Mouse (Mus musculus) intestine, postnatal 0 days (tissue): ENCODE data around the gene Arvcf. TPM values are rescaled to one million over a fixed set of nuclear protein-coding genes. Genes with fewer than 3 reads are reported as not detected.

Source experiments
- ATAC-seq: fragments of 200-750 bp; cut with Nextera tagmentation; 2 replicates; pipeline ENCODE4 v1.8.0; 2017; ENCODE audit warnings: mild to moderate bottlenecking, moderate TSS enrichment, moderate library complexity
- H3K27ac ChIP-seq: fragments of 300-500 bp; sonication (generic); 2 replicates; pipeline ENCODE4 v1.5.1; 2014; ENCODE audit warnings: mild to moderate bottlenecking, low read depth, low read length, moderate library complexity
- H3K27me3 ChIP-seq: fragments of 300-500 bp; sonication (generic); replicated peaks from 2 replicates; pipeline ENCODE4 v1.6.1; 2014; ENCODE audit warnings: low read length, mixed read lengths; ENCODE audit not compliant: control insufficient read depth, insufficient read depth
- H3K36me3 ChIP-seq: fragments of 300-500 bp; sonication (generic); 2 replicates; pipeline ENCODE4 v1.6.1; 2014; ENCODE audit warnings: mild to moderate bottlenecking, moderate library complexity; ENCODE audit not compliant: control insufficient read depth, insufficient read depth
- H3K4me1 ChIP-seq: fragments of 300-500 bp; sonication (generic); replicated peaks from 2 replicates; pipeline ENCODE4 v1.6.1; 2014; ENCODE audit warnings: antibody characterized with exemption, low read length, mixed read lengths; ENCODE audit not compliant: control insufficient read depth, insufficient read depth
- H3K4me2 ChIP-seq: fragments of 300-500 bp; sonication (generic); replicated peaks from 2 replicates; pipeline ENCODE4 v1.6.1; 2014; ENCODE audit warnings: low read depth, mild to moderate bottlenecking, moderate library complexity
- H3K4me3 ChIP-seq: fragments of 300-500 bp; sonication (generic); 2 replicates; pipeline ENCODE4 v1.5.1; 2014; ENCODE audit warnings: low read depth, low read length
- H3K9ac ChIP-seq: fragments of 300-500 bp; sonication (generic); 2 replicates; pipeline ENCODE4 v1.6.1; 2014; ENCODE audit warnings: mild to moderate bottlenecking, low read depth, low read length
- H3K9me3 ChIP-seq: fragments of 300-500 bp; sonication (generic); 2 replicates; pipeline ENCODE4 v1.6.1; 2016; ENCODE audit warnings: mixed run types; ENCODE audit not compliant: control insufficient read depth
- CTCF ChIP-seq: sonication (generic); IDR thresholded peaks from 2 replicates; pipeline ENCODE4 v1.5.1; 2016; ENCODE audit warnings: low read depth, mild to moderate bottlenecking, control low read depth, antibody characterized with exemption, moderate library complexity
- WGBS: fragments of 180-500 bp; shearing (Covaris S2); extraction: QIAGEN DNeasy Blood & Tissue Kit; methylation state at CpG from one replicate; pipeline ENCODE4 v1.1.7; 2014; 5-methylcytosine and 5-hydroxymethylcytosine counted together
- polyA plus RNA-seq: library from polyadenylated mRNA; unstranded; fragments of >200 nt; fragmentation: Nextera tagmentation; extraction: Ambion mirVana; gene quantifications from 2 replicates; pipeline ENCODE4 v1.2.1, GENCODE M21; 2015

Arvcf gene
- polyA plus RNA-seq, 1 experiment from 2014 or later = 9.6 TPM

DNA sequence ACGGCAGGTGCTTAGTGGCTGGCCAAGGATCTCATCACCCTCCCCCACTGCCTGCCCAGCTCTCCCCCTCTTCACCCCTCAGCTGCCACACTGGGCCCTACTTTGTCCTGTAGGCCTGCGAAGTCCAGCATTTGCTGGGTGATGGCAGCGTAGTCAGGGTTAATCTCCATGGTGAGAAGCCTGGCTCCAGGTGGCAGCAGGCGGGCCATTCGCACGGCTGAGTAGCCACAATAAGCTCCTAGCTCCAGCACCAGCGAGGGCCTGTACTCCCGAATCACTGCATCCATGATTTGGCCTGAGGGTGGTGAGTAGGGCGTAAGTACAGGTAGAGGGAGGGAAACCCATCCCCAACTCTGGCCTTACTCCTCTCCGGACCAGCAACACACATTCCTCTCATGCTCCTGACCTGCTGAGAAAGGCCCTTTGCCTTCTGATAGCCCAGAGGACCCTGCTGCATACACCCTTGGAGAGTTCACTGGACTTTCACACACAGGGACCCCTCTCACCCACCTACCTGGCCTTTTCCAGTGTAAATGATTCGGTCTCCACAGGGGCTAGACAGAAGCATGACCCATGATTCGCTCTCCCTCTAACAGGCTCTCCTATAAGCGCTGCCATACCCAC lies 63.2 kb downstream of the Arvcf start:
- no peaks in the 10 kb centered on the region for H3K27me3 ChIP-seq
- no peaks in the 10 kb centered on the region for H3K9me3 ChIP-seq
- WGBS = 88% methylated on average over 13 of the region's 13 CpGs
- no peak overlapping the region for H3K4me2 ChIP-seq
- H3K27ac ChIP-seq = no peak overlapping the region
- no peak overlapping the region for H3K4me3 ChIP-seq
- H3K4me1 ChIP-seq = no peaks in the 10 kb centered on the region
- no peak overlapping the region for H3K9ac ChIP-seq
- ATAC-seq = no peak
- TF ChIP-seq CTCF = no peak
- H3K36me3 ChIP-seq = peaks cover 44% of the 10 kb centered on the region

DNA sequence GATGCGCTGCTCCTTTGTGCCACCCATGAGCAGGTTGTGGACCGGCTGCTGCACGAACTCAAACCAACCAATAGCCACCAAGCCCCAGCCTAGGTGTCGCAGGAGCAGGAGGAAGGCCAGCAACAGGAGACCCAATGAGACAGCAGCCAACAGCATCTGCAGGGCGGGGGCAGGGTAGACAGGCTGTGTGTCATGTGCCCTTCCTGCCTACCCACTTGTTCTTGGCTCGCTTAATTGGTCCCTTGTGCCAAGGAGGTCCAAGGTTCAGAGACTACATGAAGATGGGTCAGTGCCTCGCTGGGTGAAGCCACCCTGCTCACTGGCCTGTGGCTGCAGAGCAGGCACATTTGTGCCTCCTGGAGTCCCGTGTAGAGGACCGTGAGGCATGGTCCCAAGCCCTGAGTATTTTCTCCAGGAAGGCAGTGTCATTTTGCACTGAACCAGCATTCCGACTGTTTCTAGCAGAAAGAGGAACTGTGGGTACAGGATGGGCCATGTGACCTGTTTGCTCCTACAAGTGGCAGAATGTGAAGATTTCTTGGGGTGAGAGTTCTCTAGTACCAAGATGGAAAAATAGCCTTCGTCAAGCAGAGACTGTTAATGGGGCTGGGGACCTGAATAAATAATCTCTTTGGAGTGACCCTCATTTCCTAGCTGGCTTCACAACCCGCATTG lies 64.0 kb downstream of the Arvcf start:
- peaks cover 44% of the 10 kb centered on the region for H3K36me3 ChIP-seq
- H3K27ac ChIP-seq = no peak overlapping the region
- no peaks in the 10 kb centered on the region for H3K27me3 ChIP-seq
- no peaks in the 10 kb centered on the region for H3K4me1 ChIP-seq
- no peak overlapping the region for H3K4me2 ChIP-seq
- TF ChIP-seq CTCF = no peak
- H3K9me3 ChIP-seq = no peaks in the 10 kb centered on the region
- peak; percentile 65 for ATAC-seq
- no peak overlapping the region for H3K9ac ChIP-seq
- H3K4me3 ChIP-seq = no peak overlapping the region
- WGBS = 73% methylated on average over 12 of the region's 12 CpGs

DNA sequence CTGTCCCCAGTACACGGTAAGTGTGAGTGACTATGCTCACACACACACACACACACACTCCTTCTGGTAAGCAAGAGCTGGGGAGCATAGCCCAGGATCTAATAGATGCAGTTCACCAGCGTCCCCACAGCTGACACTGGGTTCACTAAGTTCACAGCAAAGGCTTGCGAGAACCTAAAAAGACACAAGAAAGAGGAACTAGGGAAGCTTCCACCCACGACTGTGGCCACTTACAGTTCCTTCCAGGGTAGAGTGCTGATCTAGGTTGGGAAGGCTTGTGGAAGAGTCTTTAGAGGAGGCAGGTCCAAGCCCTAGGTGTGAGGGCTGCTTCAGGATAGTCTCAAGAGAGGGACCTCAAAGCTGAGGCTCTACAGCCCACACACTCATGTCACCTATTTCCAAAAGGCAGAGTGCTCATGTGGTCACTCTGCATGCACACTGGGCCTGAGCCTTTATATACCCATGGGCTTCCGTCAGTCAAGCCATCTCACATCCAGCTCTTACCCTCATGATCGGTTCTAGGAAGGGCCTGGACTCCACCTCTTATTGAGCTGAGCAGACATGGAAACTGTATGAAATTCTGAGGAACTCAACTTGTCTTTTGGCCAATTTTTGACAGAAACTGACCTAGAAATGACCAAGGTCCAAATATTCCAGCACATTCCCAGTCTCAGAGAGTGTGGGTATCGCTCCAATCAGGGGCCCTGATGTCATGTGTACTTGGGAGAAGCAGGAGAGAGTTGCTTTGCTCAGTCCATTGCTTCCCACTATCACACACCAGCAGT lies 65.2 kb downstream of the Arvcf start:
- ATAC-seq = no peak
- no peak for TF ChIP-seq CTCF
- WGBS = 80% methylated on average over 7 of the region's 7 CpGs

DNA sequence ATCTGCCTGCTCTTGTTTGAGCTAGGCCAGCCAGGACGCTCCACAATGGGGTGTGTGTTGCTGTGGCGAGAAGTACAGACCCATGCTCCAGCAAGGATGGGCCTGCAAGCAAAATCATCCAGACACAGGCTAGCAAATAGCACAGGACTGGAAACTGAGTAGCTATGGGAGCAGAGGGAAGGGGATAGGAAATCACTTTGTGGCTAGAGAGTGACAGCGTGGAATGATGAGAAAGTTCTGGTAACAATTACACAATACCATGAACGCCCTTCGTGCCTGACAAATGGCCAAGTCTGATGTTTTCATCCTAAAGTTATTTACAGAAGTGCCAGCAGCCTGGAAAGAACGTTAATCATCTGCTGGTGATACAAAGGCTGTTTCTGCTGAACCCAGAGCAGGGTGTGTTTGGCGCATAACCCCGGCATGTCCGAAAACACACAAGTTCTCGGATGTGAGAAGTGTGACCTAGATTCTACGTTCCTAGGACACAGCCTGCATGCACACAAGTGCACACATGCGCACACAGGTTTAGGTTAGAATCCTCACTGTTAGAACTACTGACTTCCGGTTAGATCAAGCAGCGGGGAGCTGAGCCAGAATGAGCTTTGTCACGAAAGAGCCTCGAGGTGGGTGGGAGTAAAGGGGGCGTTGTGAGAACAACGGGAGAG lies 68.2 kb downstream of the Arvcf start:
- TF ChIP-seq CTCF = no peak
- Histone ChIP-seq H3K27ac (peak overlapping the region; percentile 54), H3K4me2 (0 out of 2 replicates have a peak overlapping the region, but pooled peaks have one; percentile 6), H3K9me3 (no peaks in the 10 kb centered on the region), H3K27me3 (no peaks in the 10 kb centered on the region), H3K36me3 (peaks cover 25% of the 10 kb centered on the region; the same call in 1 of the 2 replicates), H3K9ac (no peak overlapping the region), H3K4me1 (no peaks in the 10 kb centered on the region), H3K4me3 (no peak overlapping the region)
- ATAC-seq = no peak; the same call in 1 of the 2 replicates
- WGBS = 51% methylated on average over 18 of the region's 18 CpGs

More for the DNA sequence above, 65.2 kb downstream of the Arvcf start:
- H3K4me3 ChIP-seq = no peak overlapping the region
- no peaks in the 10 kb centered on the region for H3K27me3 ChIP-seq
- H3K9ac ChIP-seq = no peak overlapping the region
- H3K9me3 ChIP-seq = no peaks in the 10 kb centered on the region
- H3K4me1 ChIP-seq = no peaks in the 10 kb centered on the region
- H3K4me2 ChIP-seq = no peak overlapping the region
- no peak overlapping the region for H3K27ac ChIP-seq
- H3K36me3 ChIP-seq = peaks cover 41% of the 10 kb centered on the region

DNA sequence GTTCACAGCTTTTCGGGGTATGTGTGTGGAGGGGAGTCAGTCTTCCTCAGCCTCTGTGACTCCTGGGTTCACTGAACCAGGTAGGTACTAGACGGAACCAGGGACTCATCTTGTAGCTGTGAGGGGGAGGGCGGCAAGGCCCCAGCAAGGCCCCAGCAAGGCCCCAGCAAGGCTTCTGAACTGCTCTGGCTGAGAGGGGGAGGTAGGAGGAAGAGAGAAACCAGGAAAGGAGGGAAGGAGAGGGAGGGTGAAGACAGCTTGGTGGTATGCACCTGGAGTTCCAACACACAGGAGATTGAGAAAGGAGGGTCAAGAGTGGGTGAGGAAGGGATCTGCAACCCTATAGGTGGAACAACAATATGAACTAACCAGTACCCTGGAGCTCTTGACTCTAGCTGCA lies 68.9 kb downstream of the Arvcf start:
- H3K4me2 ChIP-seq = 0 out of 2 replicates have a peak overlapping the region, but pooled peaks have one; percentile 6
- TF ChIP-seq CTCF = no peak
- H3K4me3 ChIP-seq = no peak overlapping the region
- H3K27ac ChIP-seq = peak overlapping the region; percentile 54
- peaks cover 18% of the 10 kb centered on the region; the same call in 1 of the 2 replicates for H3K36me3 ChIP-seq
- 83% methylated on average over 3 of the region's 3 CpGs for whole genome bisulfite sequencing
- ATAC-seq = no peak
- H3K9me3 ChIP-seq = no peaks in the 10 kb centered on the region
- no peaks in the 10 kb centered on the region for H3K27me3 ChIP-seq
- no peaks in the 10 kb centered on the region for H3K4me1 ChIP-seq
- H3K9ac ChIP-seq = no peak overlapping the region

DNA sequence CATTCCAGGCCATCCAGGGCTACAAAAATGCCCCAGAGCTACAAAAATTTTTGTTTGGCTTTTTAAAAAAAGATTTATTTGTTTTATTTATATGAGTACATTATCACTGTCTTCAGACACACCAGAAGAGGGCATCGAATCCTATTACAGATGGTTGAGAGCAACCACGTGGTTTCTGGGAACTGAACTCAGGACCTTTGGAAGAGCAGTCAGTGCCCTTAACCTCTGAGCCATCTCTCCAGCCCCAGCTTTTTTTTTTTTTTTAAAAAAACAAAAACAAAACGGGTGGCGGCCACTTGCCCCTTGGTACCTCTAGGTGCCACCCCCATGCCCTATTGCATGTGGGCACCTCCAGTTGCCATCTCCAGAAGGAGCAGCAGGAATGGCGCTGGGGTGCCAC lies 69.5 kb downstream of the Arvcf start:
- no peaks in the 10 kb centered on the region for H3K9me3 ChIP-seq
- H3K9ac ChIP-seq = no peak overlapping the region
- no peak for ATAC-seq
- no peak overlapping the region for H3K4me2 ChIP-seq
- H3K27ac ChIP-seq = no peak overlapping the region
- no peak overlapping the region for H3K4me3 ChIP-seq
- TF ChIP-seq CTCF = no peak
- no peaks in the 10 kb centered on the region for H3K27me3 ChIP-seq
- no peaks in the 10 kb centered on the region for H3K4me1 ChIP-seq
- H3K36me3 ChIP-seq = peaks cover 23% of the 10 kb centered on the region
- 95% methylated on average over 5 of the region's 5 CpGs for WGBS
